Mouse (Mus musculus): Measurements from ENCODE around the gene Gucy2g. TPM values are rescaled to one million over a fixed set of nuclear protein-coding genes. Genes with fewer than 3 reads are reported as not detected.

Gene Gucy2g
- polyA plus RNA-seq, 1 experiment from 2014 or later = not detected

GRCm38 (mm10) chr19:55165954-55166353, 75.1 kb downstream of the Gucy2g start:
- no peak overlapping the region for H3K27ac ChIP-seq (replicated peaks; ENCODE audit: low read depth, low read length)
- no peak for DNase-seq (ENCODE audit: low spot score)
- H3K4me3 ChIP-seq (ENCODE audit: low read depth, low read length) = no peak overlapping the region
- H3K36me3 ChIP-seq (replicated peaks; ENCODE audit: control insufficient read depth, insufficient read depth, low read depth, low read length) = no peaks in the 10 kb centered on the region
- no peaks in the 10 kb centered on the region for H3K27me3 ChIP-seq (ENCODE audit: control insufficient read depth, insufficient read depth, low read length)
- H3K4me1 ChIP-seq (ENCODE audit: control insufficient read depth, insufficient read depth, low read length) = no peaks in the 10 kb centered on the region
- ATAC-seq (replicated peaks; ENCODE audit: insufficient number of reproducible peaks, low FRiP score, low TSS enrichment, low read depth) = no peak
- no peak overlapping the region for H3K4me2 ChIP-seq (ENCODE audit: low read depth, low read length)
- WGBS = 79% methylated on average over 4 of the region's 4 CpGs
- no peak overlapping the region for H3K9ac ChIP-seq (replicated peaks; ENCODE audit: low read length)
- no peaks in the 10 kb centered on the region; the same call in 1 of the 2 replicates for H3K9me3 ChIP-seq (replicated peaks; ENCODE audit: control insufficient read depth, low read length)

- H3K27me3 ChIP-seq (ENCODE audit: control insufficient read depth, insufficient read depth, low read length) = no peaks in the 10 kb centered on the region
- no peak for ATAC-seq (replicated peaks; ENCODE audit: insufficient number of reproducible peaks, low FRiP score, low TSS enrichment, low read depth)
- H3K4me1 ChIP-seq (ENCODE audit: control insufficient read depth, insufficient read depth, low read length) = no peaks in the 10 kb centered on the region
- H3K27ac ChIP-seq (replicated peaks; ENCODE audit: low read depth, low read length) = no peak overlapping the region
- no peaks in the 10 kb centered on the region; the same call in 1 of the 2 replicates for H3K9me3 ChIP-seq (replicated peaks; ENCODE audit: control insufficient read depth, low read length)
- H3K36me3 ChIP-seq (replicated peaks; ENCODE audit: control insufficient read depth, insufficient read depth, low read depth, low read length) = no peaks in the 10 kb centered on the region
- WGBS = 71% methylated on average over 1 of the region's 1 CpGs
- DNase-seq (ENCODE audit: low spot score) = no peak
- H3K4me3 ChIP-seq (ENCODE audit: low read depth, low read length) = no peak overlapping the region
- no peak overlapping the region for H3K9ac ChIP-seq (replicated peaks; ENCODE audit: low read length)
- no peak overlapping the region for H3K4me2 ChIP-seq (ENCODE audit: low read depth, low read length)
Measured at GRCm38 (mm10) chr19:55165183-55165865, 75.7 kb downstream of the Gucy2g start.

DNA sequence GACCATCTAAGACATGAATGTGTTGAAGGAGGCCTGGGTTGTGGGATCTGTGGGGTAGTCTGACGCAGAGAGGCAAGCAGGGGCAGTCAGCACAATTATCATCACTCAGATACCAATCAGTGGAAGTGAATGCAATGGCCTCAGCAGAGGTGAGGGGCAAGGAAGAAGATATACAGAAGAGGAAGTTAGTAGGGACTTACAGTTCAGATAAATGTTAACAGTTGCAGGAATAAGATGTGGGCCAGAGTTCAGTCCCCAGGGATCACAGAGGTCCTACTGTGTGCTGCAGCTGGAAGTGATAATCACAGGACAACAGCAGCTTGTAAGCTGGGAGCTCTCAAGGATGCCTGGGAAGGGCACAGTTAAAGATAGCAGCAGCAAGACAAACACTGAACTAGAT, 76.9 kb downstream of the Gucy2g start:
- Histone ChIP-seq H3K4me3 (ENCODE audit: low read depth, low read length) (no peak overlapping the region), H3K27ac (replicated peaks; ENCODE audit: low read depth, low read length) (no peak overlapping the region), H3K36me3 (replicated peaks; ENCODE audit: control insufficient read depth, insufficient read depth, low read depth, low read length) (no peaks in the 10 kb centered on the region), H3K4me1 (ENCODE audit: control insufficient read depth, insufficient read depth, low read length) (no peaks in the 10 kb centered on the region), H3K9me3 (replicated peaks; ENCODE audit: control insufficient read depth, low read length) (no peaks in the 10 kb centered on the region; the same call in 1 of the 2 replicates), H3K27me3 (ENCODE audit: control insufficient read depth, insufficient read depth, low read length) (no peaks in the 10 kb centered on the region), H3K9ac (replicated peaks; ENCODE audit: low read length) (no peak overlapping the region), H3K4me2 (ENCODE audit: low read depth, low read length) (no peak overlapping the region)
- no peak for ATAC-seq (replicated peaks; ENCODE audit: insufficient number of reproducible peaks, low FRiP score, low TSS enrichment, low read depth)
- DNase-seq (ENCODE audit: low spot score) = no peak
- WGBS = 79% methylated on average over 1 of the region's 1 CpGs

DNA sequence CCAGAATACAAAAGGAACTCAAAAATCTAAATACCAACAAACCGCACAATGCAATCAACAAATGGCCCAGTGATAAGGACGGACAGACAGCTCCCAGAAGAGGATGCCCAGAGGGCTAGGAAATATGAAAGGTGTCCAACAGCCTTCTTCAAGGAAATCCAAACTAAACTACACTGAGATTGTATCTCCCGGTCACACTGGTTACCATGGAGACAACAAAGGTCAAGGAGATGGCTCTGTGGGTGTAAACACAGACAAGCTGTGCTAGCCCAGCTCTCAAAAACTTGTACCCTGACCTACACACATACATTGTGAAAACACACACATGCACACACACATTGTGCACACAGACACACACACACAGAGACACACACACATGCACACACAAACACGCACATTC, 78.8 kb downstream of the Gucy2g start:
- no peak for ATAC-seq (replicated peaks; ENCODE audit: insufficient number of reproducible peaks, low FRiP score, low TSS enrichment, low read depth)
- Histone ChIP-seq H3K4me2 (ENCODE audit: low read depth, low read length) (no peak overlapping the region), H3K4me3 (ENCODE audit: low read depth, low read length) (no peak overlapping the region), H3K9ac (replicated peaks; ENCODE audit: low read length) (no peak overlapping the region), H3K27me3 (ENCODE audit: control insufficient read depth, insufficient read depth, low read length) (no peaks in the 10 kb centered on the region), H3K36me3 (replicated peaks; ENCODE audit: control insufficient read depth, insufficient read depth, low read depth, low read length) (no peaks in the 10 kb centered on the region), H3K27ac (replicated peaks; ENCODE audit: low read depth, low read length) (no peak overlapping the region), H3K4me1 (ENCODE audit: control insufficient read depth, insufficient read depth, low read length) (no peaks in the 10 kb centered on the region), H3K9me3 (replicated peaks; ENCODE audit: control insufficient read depth, low read length) (no peaks in the 10 kb centered on the region)
- no peak for DNase-seq (ENCODE audit: low spot score)
- 82% methylated on average over 4 of the region's 4 CpGs for WGBS

GRCm38 (mm10) chr19:55159826-55160225, 81.2 kb downstream of the Gucy2g start:
- Histone ChIP-seq H3K27ac (replicated peaks; ENCODE audit: low read depth, low read length) (no peak overlapping the region), H3K36me3 (replicated peaks; ENCODE audit: control insufficient read depth, insufficient read depth, low read depth, low read length) (no peaks in the 10 kb centered on the region), H3K4me2 (ENCODE audit: low read depth, low read length) (no peak overlapping the region), H3K4me3 (ENCODE audit: low read depth, low read length) (no peak overlapping the region), H3K9me3 (replicated peaks; ENCODE audit: control insufficient read depth, low read length) (no peaks in the 10 kb centered on the region), H3K27me3 (ENCODE audit: control insufficient read depth, insufficient read depth, low read length) (no peaks in the 10 kb centered on the region), H3K4me1 (ENCODE audit: control insufficient read depth, insufficient read depth, low read length) (no peaks in the 10 kb centered on the region), H3K9ac (replicated peaks; ENCODE audit: low read length) (no peak overlapping the region)
- DNase-seq (ENCODE audit: low spot score) (no peak), ATAC-seq (replicated peaks; ENCODE audit: insufficient number of reproducible peaks, low FRiP score, low TSS enrichment, low read depth) (no peak)
- 80% methylated on average over 6 of the region's 6 CpGs for WGBS

DNA sequence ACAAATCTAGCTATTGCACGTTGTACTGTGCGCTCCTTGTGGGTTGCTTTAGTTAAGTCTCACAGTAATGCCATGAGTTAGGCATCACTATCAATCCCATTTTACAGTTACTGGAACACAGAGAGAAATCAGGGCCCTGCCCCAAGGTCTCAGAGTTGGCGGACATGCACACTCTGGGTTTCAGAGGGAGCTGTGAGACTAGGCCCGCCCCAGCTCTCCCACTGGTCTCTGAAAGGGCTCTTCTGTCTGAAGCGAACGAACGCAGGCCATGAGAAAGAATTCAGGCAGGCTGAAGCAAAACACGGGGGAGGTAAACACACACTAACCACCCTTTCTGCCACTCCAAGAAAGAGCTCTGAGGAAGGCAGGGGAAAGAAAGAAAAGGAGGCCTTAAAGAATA, 82.4 kb downstream of the Gucy2g start:
- Histone ChIP-seq H3K9me3 (replicated peaks; ENCODE audit: control insufficient read depth, low read length) (no peaks in the 10 kb centered on the region), H3K9ac (replicated peaks; ENCODE audit: low read length) (no peak overlapping the region), H3K4me3 (ENCODE audit: low read depth, low read length) (no peak overlapping the region), H3K4me2 (ENCODE audit: low read depth, low read length) (no peak overlapping the region), H3K27ac (replicated peaks; ENCODE audit: low read depth, low read length) (no peak overlapping the region), H3K27me3 (ENCODE audit: control insufficient read depth, insufficient read depth, low read length) (no peaks in the 10 kb centered on the region), H3K36me3 (replicated peaks; ENCODE audit: control insufficient read depth, insufficient read depth, low read depth, low read length) (no peaks in the 10 kb centered on the region), H3K4me1 (ENCODE audit: control insufficient read depth, insufficient read depth, low read length) (no peaks in the 10 kb centered on the region)
- ATAC-seq (replicated peaks; ENCODE audit: insufficient number of reproducible peaks, low FRiP score, low TSS enrichment, low read depth) (no peak), DNase-seq (ENCODE audit: low spot score) (no peak)
- 54% methylated on average over 8 of the region's 8 CpGs for WGBS

- Histone ChIP-seq H3K27me3 (ENCODE audit: control insufficient read depth, insufficient read depth, low read length) (no peaks in the 10 kb centered on the region), H3K36me3 (replicated peaks; ENCODE audit: control insufficient read depth, insufficient read depth, low read depth, low read length) (no peaks in the 10 kb centered on the region), H3K9ac (replicated peaks; ENCODE audit: low read length) (no peak overlapping the region), H3K9me3 (replicated peaks; ENCODE audit: control insufficient read depth, low read length) (no peaks in the 10 kb centered on the region), H3K4me3 (ENCODE audit: low read depth, low read length) (no peak overlapping the region), H3K27ac (replicated peaks; ENCODE audit: low read depth, low read length) (no peak overlapping the region), H3K4me2 (ENCODE audit: low read depth, low read length) (no peak overlapping the region), H3K4me1 (ENCODE audit: control insufficient read depth, insufficient read depth, low read length) (no peaks in the 10 kb centered on the region)
- DNase-seq (ENCODE audit: low spot score) (no peak), ATAC-seq (replicated peaks; ENCODE audit: insufficient number of reproducible peaks, low FRiP score, low TSS enrichment, low read depth) (no peak)
- 85% methylated on average over 7 of the region's 7 CpGs for WGBS
Measured at GRCm38 (mm10) chr19:55157029-55157428, 84.0 kb downstream of the Gucy2g start.

GRCm38 (mm10) chr19:55152983-55153382, 88.1 kb downstream of the Gucy2g start:
- H3K4me3 ChIP-seq (ENCODE audit: low read depth, low read length) = no peak overlapping the region
- no peaks in the 10 kb centered on the region for H3K4me1 ChIP-seq (ENCODE audit: control insufficient read depth, insufficient read depth, low read length)
- WGBS = 90% methylated on average over 6 of the region's 6 CpGs
- H3K27me3 ChIP-seq (ENCODE audit: control insufficient read depth, insufficient read depth, low read length) = no peaks in the 10 kb centered on the region
- no peaks in the 10 kb centered on the region for H3K36me3 ChIP-seq (replicated peaks; ENCODE audit: control insufficient read depth, insufficient read depth, low read depth, low read length)
- H3K9ac ChIP-seq (replicated peaks; ENCODE audit: low read length) = no peak overlapping the region
- H3K9me3 ChIP-seq (replicated peaks; ENCODE audit: control insufficient read depth, low read length) = no peaks in the 10 kb centered on the region; the same call in 1 of the 2 replicates
- H3K27ac ChIP-seq (replicated peaks; ENCODE audit: low read depth, low read length) = no peak overlapping the region
- H3K4me2 ChIP-seq (ENCODE audit: low read depth, low read length) = no peak overlapping the region
- ATAC-seq (replicated peaks; ENCODE audit: insufficient number of reproducible peaks, low FRiP score, low TSS enrichment, low read depth) = no peak
- no peak for DNase-seq (ENCODE audit: low spot score)

Data from embryonic facial prominence, embryonic 11.5 days (tissue).